Mouse (Mus musculus) liver, embryonic 14.5 days (tissue): ENCODE data around the gene Cox14.

Experiments
- CTCF ChIP-seq: IDR thresholded peaks from 2 replicates; pipeline ENCODE4 v1.5.1; 2016; ENCODE audit warnings: antibody characterized with exemption, low read depth, control low read depth
- EP300 ChIP-seq: IDR thresholded peaks from 2 replicates; pipeline ENCODE4 v1.6.1; 2016; ENCODE audit warnings: antibody characterized with exemption, low read depth

DNA sequence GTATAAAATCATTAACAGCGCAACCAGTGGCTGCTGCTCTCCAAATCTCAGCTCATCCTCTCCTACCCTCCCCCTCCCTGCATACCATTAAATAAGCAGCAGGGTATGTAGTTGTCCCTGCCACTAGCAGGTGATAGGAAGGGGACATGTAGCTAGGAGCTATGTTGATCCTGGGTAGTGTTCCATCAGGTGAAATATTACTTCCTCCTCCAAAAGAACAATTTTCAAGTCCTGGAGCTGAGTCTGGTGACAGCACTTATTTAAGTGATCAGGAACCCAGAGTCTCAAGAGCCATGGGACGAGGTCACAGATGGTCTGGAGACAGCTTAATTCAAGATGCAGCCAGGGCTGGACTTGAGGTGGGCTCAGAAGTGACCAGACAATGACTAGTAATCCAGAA, 10.2 kb downstream of the Cox14 start:
- TF ChIP-seq CTCF (no peak), EP300 (no peak)
